Mouse (Mus musculus): ENCODE measurements at regions not wholly inside any gene's neighbourhood (a gene's known extent, or its start where the extent isn't known, plus 50 kb on each side); places are given as distances from the start of the nearest gene placed in this dataset.

DNA sequence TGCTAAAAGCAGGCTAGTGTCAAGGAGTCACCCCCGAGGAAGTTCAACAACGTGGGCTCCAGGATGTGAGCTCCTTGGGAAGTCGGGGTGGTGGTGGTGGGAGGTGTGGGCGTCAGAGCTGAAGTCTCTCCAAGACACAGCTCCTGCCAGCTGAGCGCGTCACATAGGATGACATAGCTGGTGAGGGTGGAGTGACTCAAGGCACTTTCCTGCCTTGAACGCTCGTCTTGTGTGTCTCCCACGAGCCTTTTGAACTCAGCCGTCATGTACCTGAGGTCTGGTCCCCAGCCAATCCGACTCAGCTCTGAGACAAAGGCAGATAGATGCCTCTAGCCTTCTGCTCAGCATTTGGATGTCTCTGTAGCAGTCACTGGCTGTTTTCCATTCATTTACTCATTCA is 65.4 kb upstream of the 1600014C23Rik start:
- TF ChIP-seq CTCF (IDR thresholded peaks at IDR 0.05; ENCODE audit: extremely low read depth, insufficient read depth, low read length) (no peak), POLR2A (IDR thresholded peaks at IDR 0.05; ENCODE audit: extremely low read depth, insufficient read depth, low read length) (no peak)
- H3K4me3 ChIP-seq (ENCODE audit: insufficient read depth, low read length): no peak overlapping the region
- H3K4me1 ChIP-seq (ENCODE audit: control insufficient read depth, insufficient read depth, low read length): peaks cover 1% of the 10 kb centered on the region; the same call in 1 of the 2 replicates
- H3K27ac ChIP-seq (ENCODE audit: insufficient read depth, low read length): no peak overlapping the region

DNA sequence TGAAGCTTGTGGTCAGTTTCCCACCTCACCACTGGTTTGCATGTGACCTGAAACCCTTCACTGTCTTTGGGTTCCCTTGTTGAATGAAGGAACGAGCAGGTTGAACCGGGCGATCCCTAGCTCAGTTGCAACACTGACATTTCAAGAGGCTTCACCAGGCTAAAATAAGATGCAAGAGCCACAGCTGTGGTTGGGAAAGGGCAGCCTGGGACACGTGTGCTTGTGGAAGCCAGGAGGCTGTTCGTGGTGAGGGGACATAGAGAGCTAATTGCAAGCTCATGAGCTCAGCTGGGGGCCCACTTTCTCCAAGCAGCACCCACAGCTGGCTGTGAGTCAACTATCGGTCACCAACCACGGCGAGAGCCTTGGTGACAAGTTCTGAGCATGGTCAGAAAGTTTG is 64.8 kb upstream of the 1600014C23Rik start:
- Histone ChIP-seq H3K27ac (ENCODE audit: insufficient read depth, low read length) (no peak overlapping the region), H3K4me1 (ENCODE audit: control insufficient read depth, insufficient read depth, low read length) (peaks cover 1% of the 10 kb centered on the region; the same call in 1 of the 2 replicates), H3K4me3 (ENCODE audit: insufficient read depth, low read length) (no peak overlapping the region)
- TF ChIP-seq CTCF (IDR thresholded peaks at IDR 0.05; ENCODE audit: extremely low read depth, insufficient read depth, low read length) (no peak), POLR2A (IDR thresholded peaks at IDR 0.05; ENCODE audit: extremely low read depth, insufficient read depth, low read length) (no peak)

DNA sequence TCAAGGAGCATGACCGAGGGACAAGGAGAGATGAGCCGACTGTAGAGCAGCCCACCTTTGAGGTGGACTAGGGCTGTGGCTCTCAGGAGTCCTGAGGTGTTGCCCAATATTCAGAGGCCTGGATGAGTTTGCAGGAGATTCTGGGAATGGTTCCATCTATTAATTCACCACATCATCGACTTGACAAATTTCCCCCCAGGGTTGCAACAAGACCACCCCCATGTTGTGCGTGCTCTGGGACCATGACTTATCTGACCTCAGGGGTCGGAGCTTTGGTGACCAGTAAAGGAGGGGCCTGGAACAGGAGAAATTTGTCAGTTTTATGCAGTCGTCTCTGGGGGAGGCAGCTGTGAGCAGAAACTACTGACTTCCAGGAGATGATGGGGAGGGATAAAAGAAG is 63.5 kb upstream of the 1600014C23Rik start:
- Histone ChIP-seq H3K27ac (ENCODE audit: insufficient read depth, low read length) (no peak overlapping the region), H3K4me1 (ENCODE audit: control insufficient read depth, insufficient read depth, low read length) (peaks cover 1% of the 10 kb centered on the region; the same call in 1 of the 2 replicates), H3K4me3 (ENCODE audit: insufficient read depth, low read length) (no peak overlapping the region)
- no peak for TF ChIP-seq POLR2A (IDR thresholded peaks at IDR 0.05; ENCODE audit: extremely low read depth, insufficient read depth, low read length)
- no peak for TF ChIP-seq CTCF (IDR thresholded peaks at IDR 0.05; ENCODE audit: extremely low read depth, insufficient read depth, low read length)

DNA sequence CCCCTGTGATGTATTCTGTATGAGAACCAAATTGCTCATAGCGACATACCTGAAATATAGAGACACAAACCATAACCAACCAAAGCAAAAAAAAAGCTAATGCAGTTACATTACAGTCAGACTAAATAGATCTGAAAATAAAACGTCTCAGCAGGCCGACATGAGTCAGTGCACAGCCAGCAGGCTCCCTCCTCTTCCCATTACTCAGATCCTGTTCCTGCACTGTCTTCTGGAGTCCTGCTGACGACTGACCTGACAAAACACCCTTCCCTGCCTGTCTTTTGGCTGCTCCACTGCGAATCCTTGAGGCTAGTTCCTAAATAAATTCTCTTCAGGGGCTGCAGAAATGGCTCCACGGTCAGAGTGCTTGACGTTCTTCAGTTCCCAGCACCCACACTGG is 61.3 kb upstream of the 1600014C23Rik start:
- Histone ChIP-seq H3K27ac (ENCODE audit: insufficient read depth, low read length) (no peak overlapping the region), H3K4me1 (ENCODE audit: control insufficient read depth, insufficient read depth, low read length) (peaks cover 1% of the 10 kb centered on the region; the same call in 1 of the 2 replicates), H3K4me3 (ENCODE audit: insufficient read depth, low read length) (no peak overlapping the region)
- TF ChIP-seq CTCF (IDR thresholded peaks at IDR 0.05; ENCODE audit: extremely low read depth, insufficient read depth, low read length) (no peak), POLR2A (IDR thresholded peaks at IDR 0.05; ENCODE audit: extremely low read depth, insufficient read depth, low read length) (no peak)

DNA sequence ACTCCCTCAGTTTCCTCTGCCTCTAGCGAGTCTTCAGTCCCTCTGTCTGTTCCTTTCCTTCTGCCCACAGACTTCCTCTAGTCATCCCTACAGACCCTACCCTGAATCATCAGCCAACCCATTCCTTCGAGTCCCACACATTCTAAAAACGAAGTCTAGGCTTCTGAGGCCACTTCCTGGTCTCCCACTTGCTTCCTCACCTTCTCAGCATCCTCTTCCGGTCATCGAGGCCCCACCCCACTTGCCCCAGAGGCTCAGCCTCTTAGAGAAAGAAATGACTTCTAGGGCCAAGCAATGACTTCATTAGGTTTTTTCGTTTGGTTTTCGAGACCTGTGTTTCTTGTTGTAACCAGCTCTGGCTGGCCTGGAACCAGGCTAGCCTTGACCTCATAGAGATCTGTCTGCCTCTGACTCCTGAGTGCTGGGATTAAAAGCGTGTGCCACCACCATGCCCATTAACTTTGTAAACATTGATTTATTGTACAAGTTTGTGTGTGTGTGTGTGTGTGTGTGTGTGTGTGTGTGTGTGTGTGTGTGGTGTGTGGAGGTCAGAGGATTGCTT is 57.4 kb upstream of the 1600014C23Rik start:
- Histone ChIP-seq H3K27ac (ENCODE audit: insufficient read depth, low read length) (no peak overlapping the region), H3K4me1 (ENCODE audit: control insufficient read depth, insufficient read depth, low read length) (no peaks in the 10 kb centered on the region), H3K4me3 (ENCODE audit: insufficient read depth, low read length) (no peak overlapping the region)
- TF ChIP-seq CTCF (IDR thresholded peaks at IDR 0.05; ENCODE audit: extremely low read depth, insufficient read depth, low read length): no peak
- TF ChIP-seq POLR2A (IDR thresholded peaks at IDR 0.05; ENCODE audit: extremely low read depth, insufficient read depth, low read length): no peak

DNA sequence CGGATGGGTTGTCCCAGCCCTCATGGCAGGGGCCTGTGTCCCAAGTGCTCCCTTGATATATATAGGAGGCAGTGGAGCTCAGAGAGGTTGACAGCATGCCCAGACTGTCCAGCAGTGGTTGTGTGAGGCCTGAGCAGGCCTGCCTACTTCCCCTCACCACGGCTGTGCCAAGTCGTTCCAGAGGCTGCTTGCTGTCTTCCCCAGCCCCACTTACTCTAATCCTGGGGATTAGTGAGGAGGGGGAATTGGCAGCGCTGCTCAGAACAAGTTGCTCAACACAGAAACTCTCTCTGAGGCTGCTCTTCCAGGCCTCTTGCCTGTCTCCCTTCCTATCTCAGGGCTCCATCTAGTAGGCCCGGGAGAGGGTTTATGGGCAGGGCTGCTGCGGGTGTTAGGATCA is 56.1 kb upstream of the 1600014C23Rik start:
- TF ChIP-seq POLR2A (IDR thresholded peaks at IDR 0.05; ENCODE audit: extremely low read depth, insufficient read depth, low read length) (no peak), CTCF (IDR thresholded peaks at IDR 0.05; ENCODE audit: extremely low read depth, insufficient read depth, low read length) (no peak)
- Histone ChIP-seq H3K27ac (ENCODE audit: insufficient read depth, low read length) (no peak overlapping the region), H3K4me3 (ENCODE audit: insufficient read depth, low read length) (no peak overlapping the region), H3K4me1 (ENCODE audit: control insufficient read depth, insufficient read depth, low read length) (no peaks in the 10 kb centered on the region)

DNA sequence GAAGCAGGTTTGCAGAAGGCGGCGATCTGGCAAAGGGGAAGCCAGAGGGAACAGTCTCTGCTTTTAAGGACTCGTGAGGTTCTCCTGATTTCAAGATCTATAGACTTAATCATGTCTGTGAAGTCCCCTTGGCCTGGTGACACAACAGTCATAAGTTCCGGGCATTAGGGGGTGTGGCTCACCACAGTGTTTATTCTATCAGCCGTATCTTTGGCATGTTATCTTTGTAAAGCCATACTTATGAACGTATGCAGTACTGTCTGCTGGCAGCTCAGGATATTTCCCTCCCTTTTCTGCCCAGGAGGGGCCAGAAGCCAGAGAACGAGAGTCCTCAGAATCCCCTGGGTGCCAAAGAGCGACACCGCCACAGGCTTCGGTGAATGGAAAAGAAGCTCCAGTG is 51.3 kb upstream of the 1600014C23Rik start:
- no peak overlapping the region for H3K27ac ChIP-seq (ENCODE audit: insufficient read depth, low read length)
- no peak for TF ChIP-seq POLR2A (IDR thresholded peaks at IDR 0.05; ENCODE audit: extremely low read depth, insufficient read depth, low read length)
- no peak for TF ChIP-seq CTCF (IDR thresholded peaks at IDR 0.05; ENCODE audit: extremely low read depth, insufficient read depth, low read length)
- H3K4me1 ChIP-seq (ENCODE audit: control insufficient read depth, insufficient read depth, low read length): no peaks in the 10 kb centered on the region
- no peak overlapping the region for H3K4me3 ChIP-seq (ENCODE audit: insufficient read depth, low read length)

DNA sequence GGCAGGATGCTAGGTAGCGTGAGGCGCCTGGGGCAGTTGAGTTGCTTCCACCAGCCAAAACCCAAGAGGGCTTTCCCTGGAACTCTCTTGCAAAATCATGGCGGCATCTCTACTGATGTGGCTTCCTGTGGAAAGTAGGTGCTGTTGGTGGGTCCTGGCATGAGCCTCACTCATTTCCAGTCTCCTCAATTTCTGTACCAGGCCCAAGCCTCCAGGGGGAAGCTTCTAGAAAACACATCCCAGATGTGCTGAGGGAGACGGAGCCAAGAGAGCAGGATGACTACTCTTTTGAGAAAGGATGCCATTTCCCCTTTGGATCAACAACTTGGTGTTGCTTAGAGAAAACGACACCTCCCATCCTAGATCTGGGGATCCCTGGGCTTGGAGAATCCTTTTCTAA is 50.9 kb upstream of the 1600014C23Rik start:
- Histone ChIP-seq H3K4me1 (ENCODE audit: control insufficient read depth, insufficient read depth, low read length) (no peaks in the 10 kb centered on the region), H3K27ac (ENCODE audit: insufficient read depth, low read length) (no peak overlapping the region), H3K4me3 (ENCODE audit: insufficient read depth, low read length) (no peak overlapping the region)
- TF ChIP-seq POLR2A (IDR thresholded peaks at IDR 0.05; ENCODE audit: extremely low read depth, insufficient read depth, low read length) (no peak), CTCF (IDR thresholded peaks at IDR 0.05; ENCODE audit: extremely low read depth, insufficient read depth, low read length) (no peak)
